Mouse (Mus musculus) liver, embryonic 14.5 days (tissue): ENCODE data around the gene Cma1.

Source experiments
- CTCF ChIP-seq: IDR thresholded peaks from 2 replicates; pipeline ENCODE4 v1.5.1; 2016; ENCODE audit warnings: antibody characterized with exemption, low read depth, control low read depth
- EP300 ChIP-seq: IDR thresholded peaks from 2 replicates; pipeline ENCODE4 v1.6.1; 2016; ENCODE audit warnings: antibody characterized with exemption, low read depth

DNA sequence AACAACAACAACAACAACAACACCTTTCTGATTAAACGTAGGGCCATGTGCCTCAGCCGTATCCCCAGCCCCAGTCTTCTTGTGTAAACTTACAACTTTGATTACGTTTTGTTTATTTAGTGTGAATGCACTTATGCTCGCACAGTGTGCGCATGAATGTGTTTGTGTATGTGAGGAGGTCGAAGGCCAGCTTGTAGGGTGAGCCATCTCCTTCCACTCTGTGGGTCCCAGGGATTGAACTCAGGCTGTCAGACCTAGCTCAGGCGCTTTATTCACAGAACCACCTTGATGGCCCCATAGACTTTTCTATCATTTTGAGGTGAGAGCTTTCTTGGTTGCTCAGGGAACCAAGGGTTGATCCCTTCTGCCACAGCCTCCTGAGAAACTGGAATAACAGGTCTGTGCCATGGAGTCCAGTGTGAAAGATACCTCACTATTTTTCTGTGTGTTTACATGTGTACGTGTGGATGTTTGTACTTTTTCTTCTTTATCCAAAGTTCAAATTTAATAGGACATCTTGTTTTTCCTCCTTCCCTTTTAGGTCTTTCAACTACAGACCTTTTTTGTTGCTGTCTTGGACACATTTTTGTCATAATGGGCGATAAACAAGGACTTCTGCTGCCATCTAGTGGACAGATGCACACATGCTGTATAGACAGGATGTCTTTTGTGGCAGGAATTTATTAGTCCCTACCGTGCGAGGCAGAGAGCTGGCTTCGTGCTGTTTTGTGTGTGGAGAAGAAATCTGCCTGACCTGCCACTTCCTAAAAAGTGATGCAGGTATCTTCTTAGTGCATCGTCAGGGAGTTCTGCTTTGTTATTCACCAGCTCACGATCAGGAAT lies 26.0 kb downstream of the Cma1 start:
- TF ChIP-seq CTCF (peak; percentile 88), EP300 (no peak)
